30 mouse cellular contexts compared by ENCODE assay signal in the genomic region with DNA sequence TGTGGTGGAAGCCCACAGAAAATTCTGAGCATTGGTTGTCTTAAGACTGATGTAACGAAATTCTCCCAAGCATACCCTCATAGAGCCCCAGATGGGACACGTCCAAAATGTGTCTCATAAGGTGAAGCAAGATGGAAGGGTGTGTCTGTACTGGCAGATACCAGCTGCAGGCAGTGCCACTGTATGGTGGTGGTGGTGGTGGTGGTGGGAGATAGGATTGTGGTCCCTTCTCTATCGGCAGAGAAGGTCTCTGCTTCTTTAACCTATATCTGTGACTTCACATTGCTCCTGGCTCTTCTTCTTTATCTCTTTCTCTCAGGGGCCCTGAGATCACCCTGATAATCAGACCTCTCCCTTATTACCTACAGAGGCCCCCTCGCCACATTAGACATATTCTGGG.
DNase-seq lines count a peak whose midpoint lies in the region; ATAC-seq and TF ChIP-seq lines count a peak whose summit lies in the region.
"Had no signal": no experiment of that assay in that cellular context is flagged by ENCODE, and none has a peak within 500 bp of the region (broad histone marks: within the 10 kb centered on the region; RNA-seq: fewer than 3 reads in every experiment).

No protein-coding gene starts in this region.

- H3K4me3 ChIP-seq in hindbrain, embryonic 13.5 days: no peak overlapping the region
- no peak overlapping the region for H3K4me3 ChIP-seq in hindbrain, embryonic 10.5 days
- H3K4me3 ChIP-seq in MEL (ENCODE audit: control insufficient read depth in 1 of 2, insufficient read depth in 1 of 2, low read depth in 2 of 2, low read length in 2 of 2): no peak overlapping the region
- H3K4me3 ChIP-seq in liver, embryonic 12.5 days: no peak overlapping the region
- H3K4me3 ChIP-seq in liver, postnatal 0 days (ENCODE audit: low read depth, low read length): no peak overlapping the region
- H3K4me3 ChIP-seq: embryonic facial prominence, embryonic 10.5 days; embryonic facial prominence, embryonic 15.5 days; gastrocnemius, adult 2 months; heart, embryonic 15.5 days; hindbrain, embryonic 12.5 days; kidney, embryonic 15.5 days; layer of hippocampus, adult 2 months; left cerebral cortex, adult 2 months; limb, embryonic 12.5 days; midbrain, embryonic 10.5 days had no signal

- TF ChIP-seq POLR2A in MEL (IDR thresholded peaks at IDR 0.05; ENCODE audit: control insufficient read depth in 1 of 2, insufficient read depth in 1 of 2, low read depth in 1 of 2, low read length in 2 of 2, poor library complexity in 1 of 2): no peak

- TF ChIP-seq CTCF in MEL (IDR thresholded peaks at IDR 0.05 in 2 of 3, conservative IDR thresholded peaks at IDR 0.05 in 1 of 3; ENCODE audit: control insufficient read depth in 1 of 3, insufficient read depth in 1 of 3, low read depth in 2 of 3, low read length in 3 of 3, poor library complexity in 1 of 3, severe bottlenecking in 1 of 3): no peak
- TF ChIP-seq CTCF in liver, postnatal 0 days (IDR thresholded peaks at IDR 0.05; ENCODE audit: low read depth): no peak

- DNase-seq in hindbrain, embryonic 10.5 days (ENCODE audit: low spot score): no peak
- peak; percentile 51 for DNase-seq in MEL (ENCODE audit: low read depth, low spot score)
- DNase-seq in liver, postnatal 0 days: no peak
- DNase-seq in lung, adult 18-20 months: no peak
- no peak for DNase-seq in frontal cortex, postnatal 14 days (ENCODE audit: low spot score in 2 of 2)
- DNase-seq: adrenal gland, postnatal 14 days; cerebellum, adult 11-12 months; cerebellum, postnatal 10 days; gastrocnemius, adult 2 months; kidney, adult 11 months; kidney, postnatal 25 days; lung, adult 2 months; lung, postnatal 10 days; right cerebral cortex, postnatal 25 days; spleen, adult 18-20 months; thymus, adult 2 months; thymus, postnatal 36 days had no signal

- H3K4me1 ChIP-seq in hindbrain, embryonic 13.5 days (replicated peaks): peaks cover 44% of the 10 kb centered on the region
- peaks cover 20% of the 10 kb centered on the region for H3K4me1 ChIP-seq in hindbrain, embryonic 10.5 days (replicated peaks)
- peaks cover 15 to 25% of the 10 kb centered on the region in 2 experiments for H3K4me1 ChIP-seq in MEL (ENCODE audit: control insufficient read depth in 1 of 2, insufficient read depth in 2 of 2, low read length in 2 of 2)
- peaks cover 94% of the 10 kb centered on the region for H3K4me1 ChIP-seq in liver, embryonic 12.5 days
- H3K4me1 ChIP-seq in liver, postnatal 0 days (ENCODE audit: insufficient read depth): peaks cover 55% of the 10 kb centered on the region

- H3K4me2 ChIP-seq in hindbrain, embryonic 13.5 days: no peak overlapping the region
- peak overlapping the region; percentile 61 for H3K4me2 ChIP-seq in liver, embryonic 12.5 days
- peak overlapping the region; percentile 6; the same call in 1 of the 2 replicates for H3K4me2 ChIP-seq in liver, postnatal 0 days (ENCODE audit: low read depth, low read length)
- H3K4me2 ChIP-seq: embryonic facial prominence, embryonic 15.5 days; heart, embryonic 15.5 days; kidney, embryonic 15.5 days; limb, embryonic 12.5 days had no signal

- no peaks in the 10 kb centered on the region for H3K9me3 ChIP-seq in hindbrain, embryonic 13.5 days
- H3K9me3 ChIP-seq in hindbrain, embryonic 10.5 days: no peaks in the 10 kb centered on the region
- no peaks in the 10 kb centered on the region for H3K9me3 ChIP-seq in MEL (replicated peaks; ENCODE audit: insufficient read depth, low read length)
- no peaks in the 10 kb centered on the region for H3K9me3 ChIP-seq in liver, embryonic 12.5 days (replicated peaks)
- H3K9me3 ChIP-seq in liver, postnatal 0 days (ENCODE audit: low read length): no peaks in the 10 kb centered on the region
- H3K9me3 ChIP-seq: embryonic facial prominence, embryonic 10.5 days; embryonic facial prominence, embryonic 15.5 days; heart, embryonic 15.5 days; hindbrain, embryonic 12.5 days; kidney, embryonic 15.5 days; limb, embryonic 12.5 days; midbrain, embryonic 10.5 days had no signal

- H3K9ac ChIP-seq in hindbrain, embryonic 13.5 days: no peak overlapping the region
- H3K9ac ChIP-seq in MEL (ENCODE audit: control insufficient read depth, low read depth, low read length, poor library complexity, severe bottlenecking): no peak overlapping the region
- peak overlapping the region; percentile 51 for H3K9ac ChIP-seq in liver, embryonic 12.5 days
- 0 out of 2 replicates have a peak overlapping the region, but pooled peaks have one; percentile 11 for H3K9ac ChIP-seq in liver, postnatal 0 days (replicated peaks)
- H3K9ac ChIP-seq: embryonic facial prominence, embryonic 15.5 days; heart, embryonic 15.5 days; hindbrain, embryonic 12.5 days; kidney, embryonic 15.5 days; limb, embryonic 12.5 days had no signal

- peak overlapping the region; percentile 55 for H3K27ac ChIP-seq in hindbrain, embryonic 13.5 days
- H3K27ac ChIP-seq in hindbrain, embryonic 10.5 days: no peak overlapping the region
- H3K27ac ChIP-seq in MEL (ENCODE audit: control insufficient read depth, low read depth, low read length): 0 out of 2 replicates have a peak overlapping the region, but pooled peaks have one; percentile 11
- H3K27ac ChIP-seq in liver, embryonic 12.5 days: peak overlapping the region; percentile 74
- peak overlapping the region; percentile 80 for H3K27ac ChIP-seq in liver, postnatal 0 days (ENCODE audit: low read depth)
- H3K27ac ChIP-seq: embryonic facial prominence, embryonic 15.5 days; gastrocnemius, adult 2 months; heart, embryonic 15.5 days; hindbrain, embryonic 12.5 days; left cerebral cortex, adult 2 months; limb, embryonic 12.5 days; macrophage had no signal

- no peaks in the 10 kb centered on the region for H3K27me3 ChIP-seq in hindbrain, embryonic 13.5 days
- H3K27me3 ChIP-seq in hindbrain, embryonic 10.5 days (ENCODE audit: insufficient read depth, poor library complexity, severe bottlenecking): no peaks in the 10 kb centered on the region
- no peaks in the 10 kb centered on the region for H3K27me3 ChIP-seq in MEL (ENCODE audit: control insufficient read depth in 1 of 2, insufficient read depth in 2 of 2, low read length in 2 of 2)
- H3K27me3 ChIP-seq in liver, embryonic 12.5 days (replicated peaks): no peaks in the 10 kb centered on the region
- H3K27me3 ChIP-seq in liver, postnatal 0 days (ENCODE audit: insufficient read depth, low read length): no peaks in the 10 kb centered on the region
- H3K27me3 ChIP-seq: embryonic facial prominence, embryonic 15.5 days; heart, embryonic 15.5 days; hindbrain, embryonic 12.5 days; kidney, embryonic 15.5 days; limb, embryonic 12.5 days had no signal

- peaks cover 21% of the 10 kb centered on the region for H3K79me2 ChIP-seq in MEL (ENCODE audit: control insufficient read depth, insufficient read depth, low read length, poor library complexity)

- no peak for ATAC-seq in hindbrain, embryonic 13.5 days (ENCODE audit: low FRiP score)
- ATAC-seq in liver, embryonic 12.5 days: peak; percentile 88
- peak; percentile 57 for ATAC-seq in liver, postnatal 0 days
- ATAC-seq in monocyte, adult 5-6 weeks (replicated peaks; ENCODE audit: insufficient number of reproducible peaks, low FRiP score, low TSS enrichment, poor library complexity, severe bottlenecking): no peak

- no peak for TF ChIP-seq RAD21 in MEL (IDR thresholded peaks at IDR 0.05; ENCODE audit: low read depth, low read length)

- TF ChIP-seq EP300 in MEL (IDR thresholded peaks at IDR 0.05; ENCODE audit: low read depth in 1 of 2, low read length in 2 of 2): peak; percentile 33 to 74; a peak in 3 of 4 replicates
- TF ChIP-seq EP300 in liver, postnatal 0 days (IDR thresholded peaks at IDR 0.05; ENCODE audit: low read depth): peak; percentile 75

- no peaks in the 10 kb centered on the region for H3K36me3 ChIP-seq in hindbrain, embryonic 13.5 days
- H3K36me3 ChIP-seq in hindbrain, embryonic 10.5 days: no peaks in the 10 kb centered on the region
- H3K36me3 ChIP-seq in MEL (ENCODE audit: control insufficient read depth in 1 of 2, insufficient read depth in 2 of 2, low read length in 2 of 2): peaks cover 0 to 6% of the 10 kb centered on the region in 2 experiments; a peak in 2 of 4 replicates
- 0 out of 2 replicates have a peak, but pooled peaks cover 2% of the 10 kb centered on the region for H3K36me3 ChIP-seq in liver, embryonic 12.5 days
- peaks cover 7% of the 10 kb centered on the region; the same call in 1 of the 2 replicates for H3K36me3 ChIP-seq in liver, postnatal 0 days (replicated peaks; ENCODE audit: insufficient read depth, low read length)
- H3K36me3 ChIP-seq: embryonic facial prominence, embryonic 10.5 days; embryonic facial prominence, embryonic 15.5 days; heart, embryonic 15.5 days; hindbrain, embryonic 12.5 days; kidney, embryonic 15.5 days; limb, embryonic 12.5 days; midbrain, embryonic 10.5 days had no signal

- WGBS in hindbrain, embryonic 13.5 days: 94% methylated on average over 4 of the region's 4 CpGs
- 87% methylated on average over 4 of the region's 4 CpGs for WGBS in hindbrain, embryonic 10.5 days
- 17% methylated on average over 4 of the region's 4 CpGs for WGBS in liver, embryonic 12.5 days (ENCODE audit: insufficient replicate concordance)
- 47% methylated on average over 4 of the region's 4 CpGs for WGBS in liver, postnatal 0 days (ENCODE audit: insufficient replicate concordance)

TF ChIP-seq in MEL, 35 proteins besides CTCF, POLR2A, EP300 and RAD21 (continues in another document):
- TF ChIP-seq CHD1 (IDR thresholded peaks at IDR 0.05; ENCODE audit: low read depth, low read length): no peak
- TF ChIP-seq ZKSCAN1 (IDR thresholded peaks at IDR 0.05; ENCODE audit: low read depth, low read length): no peak
- peak; percentile 68 for TF ChIP-seq GATA1 (IDR thresholded peaks at IDR 0.05; ENCODE audit: low read depth, low read length)
- no peak for TF ChIP-seq BHLHE40 (IDR thresholded peaks at IDR 0.05; ENCODE audit: borderline replicate concordance, low read depth, low read length)
- no peak for TF ChIP-seq CHD2 (IDR thresholded peaks at IDR 0.05; ENCODE audit: low read length)
- no peak for TF ChIP-seq ELF1 (IDR thresholded peaks at IDR 0.05; ENCODE audit: low read depth, low read length)
- TF ChIP-seq HCFC1 (IDR thresholded peaks at IDR 0.05; ENCODE audit: low read depth, low read length): no peak
- TF ChIP-seq JUND (IDR thresholded peaks at IDR 0.05; ENCODE audit: low read depth, low read length): no peak
- TF ChIP-seq SMC3 (IDR thresholded peaks at IDR 0.05; ENCODE audit: low read depth, low read length): no peak
- no peak for TF ChIP-seq MYB (IDR thresholded peaks at IDR 0.05; ENCODE audit: low read depth, low read length)
- TF ChIP-seq MEF2A (IDR thresholded peaks at IDR 0.05; ENCODE audit: extremely low read depth, insufficient replicate concordance, low read depth, low read length, poor library complexity, severe bottlenecking): no peak
- peak; percentile 56; the same call in 1 of the 2 replicates for TF ChIP-seq ETS1 (IDR thresholded peaks at IDR 0.05; ENCODE audit: low read depth, low read length)
- TF ChIP-seq KAT2A (conservative IDR thresholded peaks at IDR 0.05; ENCODE audit: low read depth, low read length): no peak
- no peak for TF ChIP-seq UBTF (IDR thresholded peaks at IDR 0.05; ENCODE audit: borderline replicate concordance, insufficient read depth, low read depth, low read length)
- no peak for TF ChIP-seq USF1 (IDR thresholded peaks at IDR 0.05; ENCODE audit: low read depth, low read length)

Comparison
In these comparisons a context has a peak if more than half of its experiments do, and no peak if none do; other contexts are left out.
1. ATAC-seq: peak in liver, embryonic 12.5 days (single experiment) and liver, postnatal 0 days (single experiment); none in hindbrain, embryonic 13.5 days (single experiment) and monocyte, adult 5-6 weeks (single experiment).
2. H3K9ac ChIP-seq: peak in liver, embryonic 12.5 days (single experiment) and liver, postnatal 0 days (single experiment); none in hindbrain, embryonic 13.5 days (single experiment) and MEL (single experiment).